Mouse (Mus musculus): ENCODE data around the gene Ankrd34b. TPM values are rescaled to one million over a fixed set of nuclear protein-coding genes. Genes with fewer than 3 reads are reported as not detected.

Gene Ankrd34b
- 0.98 and 1.0 TPM in 2 replicates for polyA plus RNA-seq (2015; fragmentation: Nextera tagmentation; extraction: Ambion mirVana)

DNA sequence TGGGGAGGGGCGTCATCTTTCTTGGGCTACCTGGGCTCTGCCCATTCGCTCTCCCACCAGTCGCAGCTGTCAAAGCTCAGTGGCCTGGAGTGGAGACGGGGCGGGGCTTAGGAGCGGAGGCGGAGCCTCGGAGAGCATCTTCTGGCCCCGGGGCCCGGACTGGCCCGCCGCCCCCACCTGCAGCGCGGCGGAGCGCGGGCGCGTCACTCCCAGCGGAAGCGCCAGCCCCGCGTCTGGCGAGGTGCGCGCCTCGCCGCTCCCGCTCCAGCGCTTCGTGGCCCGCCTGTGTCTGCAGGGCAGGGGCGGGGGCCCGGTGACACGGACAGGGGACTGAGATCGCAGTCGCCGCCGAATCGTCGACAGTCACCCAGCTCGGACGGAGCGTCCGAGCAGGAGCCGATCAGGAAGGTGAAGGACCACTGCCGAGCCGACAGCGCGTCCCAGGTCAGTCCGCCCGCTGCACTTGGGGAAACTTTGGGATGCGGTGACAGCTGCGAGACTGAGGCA, at the start of gene Ankrd34b:
TSS of gene Ankrd34b (plus strand) at position 139 of the 507 bp plus-strand sequence.
- ATAC-seq (ENCODE audit: low read depth): peak; percentile 82
- Histone ChIP-seq H3K4me3 (ENCODE audit: low read length) (peak within 1 kb of the TSS; percentile 59), H3K9me3 (ENCODE audit: control insufficient read depth, low read length) (no peaks in the 10 kb centered on the region), H3K9ac (ENCODE audit: low read length) (peak within 1 kb of the TSS; percentile 62), H3K4me1 (replicated peaks; ENCODE audit: control insufficient read depth, insufficient read depth, low read length) (peaks cover 9% of the 10 kb centered on the region; the same call in 1 of the 2 replicates), H3K27me3 (ENCODE audit: control insufficient read depth, insufficient read depth, low read depth, low read length) (peaks cover 42% of the 10 kb centered on the region), H3K4me2 (ENCODE audit: low read depth, low read length) (peak within 1 kb of the TSS; percentile 91), H3K27ac (ENCODE audit: low read length) (no peak within 1 kb of the TSS), H3K36me3 (ENCODE audit: control insufficient read depth, insufficient read depth, low read length) (no peaks in the 10 kb centered on the region)
- 0% methylated on average over 50 of the region's 54 CpGs for WGBS

DNA sequence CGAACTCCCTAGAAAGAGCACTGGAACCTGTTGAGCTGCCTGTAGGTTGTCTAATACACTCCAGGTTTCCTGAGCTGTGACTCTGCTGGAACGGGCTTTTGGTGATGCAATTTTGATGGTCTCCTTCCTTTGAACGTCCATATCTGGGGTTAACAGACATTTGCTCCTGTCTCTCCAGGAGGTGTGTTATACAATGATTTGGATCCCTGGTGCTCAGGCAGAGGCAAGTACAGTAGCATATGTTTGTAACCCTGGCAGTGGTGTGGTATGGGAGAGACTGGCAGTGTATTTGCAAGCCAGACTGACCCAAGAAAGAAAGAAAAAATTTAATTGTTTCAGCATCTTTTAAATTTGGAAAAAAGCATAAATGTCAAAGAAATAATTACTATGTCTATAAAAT, 38.3 kb upstream of the Ankrd34b start:
- Histone ChIP-seq H3K36me3 (ENCODE audit: control insufficient read depth, insufficient read depth, low read length) (no peaks in the 10 kb centered on the region; the same call in 1 of the 2 replicates), H3K27ac (ENCODE audit: low read length) (no peak overlapping the region), H3K9me3 (ENCODE audit: control insufficient read depth, low read length) (no peaks in the 10 kb centered on the region), H3K9ac (ENCODE audit: low read length) (no peak overlapping the region), H3K27me3 (ENCODE audit: control insufficient read depth, insufficient read depth, low read depth, low read length) (no peaks in the 10 kb centered on the region), H3K4me1 (replicated peaks; ENCODE audit: control insufficient read depth, insufficient read depth, low read length) (no peaks in the 10 kb centered on the region), H3K4me3 (ENCODE audit: low read length) (no peak overlapping the region), H3K4me2 (ENCODE audit: low read depth, low read length) (no peak overlapping the region)
- ATAC-seq (ENCODE audit: low read depth): no peak
- WGBS: 84% methylated on average over 3 of the region's 3 CpGs

DNA sequence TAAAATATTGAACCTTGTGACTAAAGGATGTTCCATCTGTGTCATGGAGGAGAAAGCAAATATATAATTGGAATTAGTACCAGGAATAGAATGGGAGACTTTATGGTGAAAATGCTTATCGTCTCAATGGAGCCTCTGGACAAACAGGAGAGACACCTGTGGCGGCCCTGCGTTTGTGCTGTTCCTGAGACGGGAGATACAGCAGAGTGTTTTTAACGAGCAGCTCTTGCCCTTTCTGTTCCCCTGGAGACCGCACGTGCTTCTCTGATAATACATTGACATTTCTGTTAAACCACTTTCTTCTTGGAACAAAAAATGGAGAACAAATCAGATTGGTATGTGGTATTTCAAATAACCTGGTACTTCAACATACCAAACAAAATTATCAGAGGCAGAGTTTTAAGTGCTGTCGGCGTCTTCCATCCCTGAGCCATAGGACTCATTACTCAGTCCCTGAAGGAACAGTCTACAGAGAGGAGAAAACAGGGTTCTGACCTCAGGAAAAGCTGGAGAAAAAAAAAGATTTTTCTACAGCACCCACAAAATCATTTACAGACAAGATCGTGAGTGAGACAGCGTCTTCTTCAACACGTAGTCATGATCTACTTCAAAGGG, 32.5 kb upstream of the Ankrd34b start:
- Histone ChIP-seq H3K27me3 (ENCODE audit: control insufficient read depth, insufficient read depth, low read depth, low read length) (no peaks in the 10 kb centered on the region), H3K27ac (ENCODE audit: low read length) (peak overlapping the region; percentile 65), H3K4me2 (ENCODE audit: low read depth, low read length) (no peak overlapping the region), H3K36me3 (ENCODE audit: control insufficient read depth, insufficient read depth, low read length) (no peaks in the 10 kb centered on the region), H3K9me3 (ENCODE audit: control insufficient read depth, low read length) (no peaks in the 10 kb centered on the region), H3K9ac (ENCODE audit: low read length) (no peak overlapping the region), H3K4me3 (ENCODE audit: low read length) (no peak overlapping the region), H3K4me1 (replicated peaks; ENCODE audit: control insufficient read depth, insufficient read depth, low read length) (no peaks in the 10 kb centered on the region)
- WGBS: 44% methylated on average over 12 of the region's 12 CpGs
- peak; percentile 91 for ATAC-seq (ENCODE audit: low read depth)

DNA sequence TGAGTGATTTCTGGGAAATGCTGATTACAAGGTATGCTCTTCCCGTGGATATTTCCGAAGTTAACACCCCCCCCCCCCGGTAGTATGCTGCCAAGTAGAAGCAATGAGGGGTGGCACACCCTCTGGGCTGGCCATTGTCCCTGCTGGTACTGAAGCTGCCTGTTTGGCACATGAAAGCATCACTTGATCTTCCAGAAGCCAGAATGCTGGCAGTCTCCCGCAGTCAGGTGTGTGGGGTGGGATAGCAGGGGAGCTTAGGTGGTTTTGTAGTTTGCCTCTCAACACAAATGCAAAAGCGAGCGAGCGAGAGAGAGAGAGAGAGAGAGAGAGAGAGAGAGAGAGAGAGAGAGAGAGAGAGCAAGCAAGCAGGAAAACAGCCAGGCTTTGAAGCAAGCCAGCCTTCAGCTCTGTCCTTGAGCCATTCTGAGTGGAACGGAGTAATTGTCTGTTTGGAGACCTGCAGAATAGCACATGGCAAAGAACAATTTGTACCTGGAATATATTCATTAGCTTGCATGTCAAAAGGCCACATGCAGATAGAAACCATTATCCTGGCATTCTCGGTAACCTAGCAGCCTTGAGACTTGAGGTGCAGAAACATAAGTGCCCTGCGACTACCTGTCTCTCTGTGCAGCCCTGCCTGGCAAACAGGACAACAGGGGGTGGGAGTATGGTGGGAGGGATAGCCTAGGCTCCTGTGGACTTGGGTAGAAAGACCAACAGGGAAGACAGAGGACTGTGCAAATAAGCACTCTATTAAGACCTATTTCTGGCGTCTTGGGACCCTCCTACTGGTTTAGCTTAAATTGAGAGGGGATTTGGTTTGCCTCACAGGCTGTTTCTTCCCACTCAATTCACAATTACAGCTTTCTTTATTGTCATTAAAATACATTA, 27.0 kb upstream of the Ankrd34b start:
- Histone ChIP-seq H3K9ac (ENCODE audit: low read length) (no peak overlapping the region), H3K4me2 (ENCODE audit: low read depth, low read length) (no peak overlapping the region), H3K9me3 (ENCODE audit: control insufficient read depth, low read length) (no peaks in the 10 kb centered on the region), H3K4me3 (ENCODE audit: low read length) (no peak overlapping the region), H3K4me1 (replicated peaks; ENCODE audit: control insufficient read depth, insufficient read depth, low read length) (no peaks in the 10 kb centered on the region), H3K36me3 (ENCODE audit: control insufficient read depth, insufficient read depth, low read length) (no peaks in the 10 kb centered on the region), H3K27me3 (ENCODE audit: control insufficient read depth, insufficient read depth, low read depth, low read length) (no peaks in the 10 kb centered on the region), H3K27ac (ENCODE audit: low read length) (no peak overlapping the region)
- 64% methylated on average over 11 of the region's 11 CpGs for WGBS
- ATAC-seq (ENCODE audit: low read depth): no peak

DNA sequence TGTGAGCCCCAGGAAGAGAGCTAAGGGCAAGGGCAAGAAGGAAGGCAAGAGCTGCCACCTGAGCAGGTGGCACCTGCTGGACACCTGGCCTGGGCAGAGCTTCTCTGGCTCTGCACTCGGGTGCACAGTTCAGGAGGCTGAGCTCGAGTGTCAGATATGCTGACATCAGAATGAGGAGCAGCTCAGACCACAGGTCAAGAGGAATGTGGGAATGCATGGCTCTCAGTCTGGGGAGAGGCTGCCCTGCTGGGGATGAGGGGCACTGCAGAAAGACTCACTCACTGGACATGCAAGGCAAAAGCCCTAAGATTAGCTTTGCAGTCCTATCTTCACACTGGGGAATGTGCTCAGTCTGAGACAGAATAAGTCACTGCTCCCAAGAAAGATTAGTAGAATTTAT, 23.6 kb upstream of the Ankrd34b start:
- Histone ChIP-seq H3K4me1 (replicated peaks; ENCODE audit: control insufficient read depth, insufficient read depth, low read length) (no peaks in the 10 kb centered on the region), H3K4me2 (ENCODE audit: low read depth, low read length) (no peak overlapping the region), H3K27ac (ENCODE audit: low read length) (no peak overlapping the region), H3K36me3 (ENCODE audit: control insufficient read depth, insufficient read depth, low read length) (no peaks in the 10 kb centered on the region), H3K27me3 (ENCODE audit: control insufficient read depth, insufficient read depth, low read depth, low read length) (no peaks in the 10 kb centered on the region), H3K9me3 (ENCODE audit: control insufficient read depth, low read length) (no peaks in the 10 kb centered on the region), H3K9ac (ENCODE audit: low read length) (no peak overlapping the region), H3K4me3 (ENCODE audit: low read length) (no peak overlapping the region)
- WGBS: 34% methylated on average over 2 of the region's 2 CpGs
- ATAC-seq (ENCODE audit: low read depth): no peak

DNA sequence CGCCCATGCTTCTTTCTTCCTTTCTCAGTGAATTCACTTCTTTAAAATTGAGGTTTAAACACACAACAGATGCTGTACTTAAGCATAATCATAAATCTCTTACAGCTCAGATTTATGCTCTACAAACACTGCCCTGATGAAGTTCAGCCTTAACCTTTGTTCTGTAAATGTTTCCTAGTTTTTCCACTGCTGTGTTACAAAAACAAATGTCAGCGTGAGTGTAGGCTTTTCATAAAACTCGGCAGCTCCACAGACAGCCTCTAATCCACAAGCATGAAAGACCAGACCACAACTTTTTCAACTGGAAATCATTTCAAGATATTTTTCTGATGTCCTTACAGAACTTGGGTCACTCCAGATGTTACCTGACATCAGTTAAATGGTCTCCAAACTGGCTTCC, 22.2 kb upstream of the Ankrd34b start:
- no peak for ATAC-seq (ENCODE audit: low read depth)
- H3K4me1 ChIP-seq (replicated peaks; ENCODE audit: control insufficient read depth, insufficient read depth, low read length): no peaks in the 10 kb centered on the region
- H3K4me3 ChIP-seq (ENCODE audit: low read length): no peak overlapping the region
- no peak overlapping the region for H3K9ac ChIP-seq (ENCODE audit: low read length)
- no peak overlapping the region for H3K4me2 ChIP-seq (ENCODE audit: low read depth, low read length)
- H3K27ac ChIP-seq (ENCODE audit: low read length): no peak overlapping the region
- no peaks in the 10 kb centered on the region for H3K36me3 ChIP-seq (ENCODE audit: control insufficient read depth, insufficient read depth, low read length)
- 75% methylated on average over 3 of the region's 3 CpGs for WGBS
- no peaks in the 10 kb centered on the region for H3K9me3 ChIP-seq (ENCODE audit: control insufficient read depth, low read length)
- H3K27me3 ChIP-seq (ENCODE audit: control insufficient read depth, insufficient read depth, low read depth, low read length): no peaks in the 10 kb centered on the region

DNA sequence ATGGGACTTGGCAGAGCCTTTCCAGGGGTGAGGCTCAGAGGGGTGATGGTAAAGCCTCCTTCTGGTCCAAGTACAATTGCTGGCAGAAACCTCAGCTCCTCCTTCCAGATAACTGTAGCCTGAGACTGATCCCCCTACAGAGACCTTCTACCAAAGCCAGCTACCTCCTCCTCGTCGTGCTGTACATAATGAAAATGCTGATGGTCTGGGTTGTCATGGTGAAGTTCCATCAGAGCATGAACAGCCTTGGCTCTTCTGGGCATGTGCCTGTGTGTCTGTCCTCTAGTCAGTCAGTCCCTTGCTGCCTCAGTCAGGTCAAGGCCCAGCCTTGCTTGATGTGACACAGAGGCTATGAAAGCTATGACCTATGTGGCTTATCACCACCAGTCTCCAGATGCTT, 15.2 kb upstream of the Ankrd34b start:
- Histone ChIP-seq H3K9ac (ENCODE audit: low read length) (no peak overlapping the region), H3K4me1 (replicated peaks; ENCODE audit: control insufficient read depth, insufficient read depth, low read length) (no peaks in the 10 kb centered on the region), H3K36me3 (ENCODE audit: control insufficient read depth, insufficient read depth, low read length) (no peaks in the 10 kb centered on the region), H3K4me3 (ENCODE audit: low read length) (no peak overlapping the region), H3K4me2 (ENCODE audit: low read depth, low read length) (no peak overlapping the region), H3K27me3 (ENCODE audit: control insufficient read depth, insufficient read depth, low read depth, low read length) (no peaks in the 10 kb centered on the region), H3K9me3 (ENCODE audit: control insufficient read depth, low read length) (no peaks in the 10 kb centered on the region), H3K27ac (ENCODE audit: low read length) (no peak overlapping the region)
- ATAC-seq (ENCODE audit: low read depth): no peak
- WGBS: 84% methylated on average over 2 of the region's 2 CpGs

DNA sequence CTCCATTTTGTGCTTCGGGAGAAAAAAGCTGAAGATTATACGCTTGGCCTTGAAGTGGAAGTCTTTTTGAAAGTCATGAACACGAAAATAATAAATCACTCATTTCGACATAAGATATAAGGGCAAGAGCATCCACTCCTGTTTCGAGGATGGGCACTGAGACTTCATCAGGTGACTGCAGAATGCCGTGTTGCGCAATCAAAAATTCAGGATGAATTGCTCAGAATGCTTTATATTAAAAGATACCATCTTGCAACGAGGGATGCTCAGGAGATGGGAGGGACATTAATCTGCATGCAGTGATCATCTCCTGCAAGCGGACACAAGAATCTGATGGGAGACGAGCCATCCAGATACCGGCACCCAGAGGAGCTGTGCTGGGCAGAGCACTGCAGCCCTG, 6.1 kb upstream of the Ankrd34b start:
- no peaks in the 10 kb centered on the region for H3K36me3 ChIP-seq (ENCODE audit: control insufficient read depth, insufficient read depth, low read length)
- ATAC-seq (ENCODE audit: low read depth): no peak
- 81% methylated on average over 11 of the region's 11 CpGs for WGBS
- H3K4me3 ChIP-seq (ENCODE audit: low read length): no peak overlapping the region
- H3K9me3 ChIP-seq (ENCODE audit: control insufficient read depth, low read length): no peaks in the 10 kb centered on the region
- no peak overlapping the region for H3K4me2 ChIP-seq (ENCODE audit: low read depth, low read length)
- H3K27ac ChIP-seq (ENCODE audit: low read length): no peak overlapping the region
- peaks cover 11% of the 10 kb centered on the region for H3K27me3 ChIP-seq (ENCODE audit: control insufficient read depth, insufficient read depth, low read depth, low read length)
- H3K9ac ChIP-seq (ENCODE audit: low read length): no peak overlapping the region
- H3K4me1 ChIP-seq (replicated peaks; ENCODE audit: control insufficient read depth, insufficient read depth, low read length): no peaks in the 10 kb centered on the region

DNA sequence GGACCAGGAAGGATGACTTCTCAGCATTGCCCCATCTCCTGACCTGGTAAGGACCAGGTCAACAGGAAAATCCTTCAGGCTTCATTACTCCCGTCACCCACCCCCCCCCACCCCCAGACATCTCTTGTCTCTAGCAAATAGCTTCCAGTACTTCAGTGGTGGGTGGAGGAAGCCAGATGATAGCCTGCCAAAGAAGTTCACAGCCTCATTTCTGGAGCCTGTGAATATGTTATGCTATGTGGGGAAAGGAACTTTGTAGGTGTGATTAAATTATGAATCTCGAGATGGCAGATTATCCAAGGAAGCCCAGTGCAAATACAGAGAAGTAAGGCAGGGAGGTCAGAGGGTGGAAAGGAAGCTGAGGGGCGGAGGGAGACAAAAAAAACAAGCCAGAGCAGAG, 2.0 kb upstream of the Ankrd34b start:
- Histone ChIP-seq H3K4me1 (replicated peaks; ENCODE audit: control insufficient read depth, insufficient read depth, low read length) (peaks cover 9% of the 10 kb centered on the region; the same call in 1 of the 2 replicates), H3K9me3 (ENCODE audit: control insufficient read depth, low read length) (no peaks in the 10 kb centered on the region), H3K27ac (ENCODE audit: low read length) (no peak overlapping the region), H3K36me3 (ENCODE audit: control insufficient read depth, insufficient read depth, low read length) (no peaks in the 10 kb centered on the region), H3K4me2 (ENCODE audit: low read depth, low read length) (no peak overlapping the region), H3K4me3 (ENCODE audit: low read length) (no peak overlapping the region), H3K27me3 (ENCODE audit: control insufficient read depth, insufficient read depth, low read depth, low read length) (peaks cover 42% of the 10 kb centered on the region), H3K9ac (ENCODE audit: low read length) (no peak overlapping the region)
- ATAC-seq (ENCODE audit: low read depth): no peak
- WGBS: 36% methylated on average over 3 of the region's 3 CpGs
